Mouse (Mus musculus) lung, postnatal 0 days (tissue): Measurements from ENCODE around the gene Adra2b.

Source experiments
- CTCF ChIP-seq: IDR thresholded peaks from 2 replicates; pipeline ENCODE4 v1.5.1; 2016; ENCODE audit warnings: antibody characterized with exemption, mild to moderate bottlenecking
- EP300 ChIP-seq: IDR thresholded peaks from 2 replicates; pipeline ENCODE4 v1.6.1; 2016; ENCODE audit warnings: antibody characterized with exemption, mild to moderate bottlenecking, control low read depth

- no peak for TF ChIP-seq CTCF
- TF ChIP-seq EP300: no peak
Measured at GRCm38 (mm10) chr2:127394606-127395161, 31.7 kb downstream of the Adra2b start.
